Mouse (Mus musculus) frontal cortex, adult 2 months (tissue): ENCODE results near the gene Ccdc34. TPM values are rescaled to one million over a fixed set of nuclear protein-coding genes. Genes with fewer than 3 reads are reported as not detected.
A peak's percentile ranks its signal among the peaks of the same experiment; 100 is the strongest.
"Not testable (repeated sequence)": the region's sequence is repeated elsewhere in the genome, so short reads cannot be mapped to it uniquely, and the experiment has no call there.

Experiments used
- DNase-seq, 2 experiments: peaks; one replicate each; pipeline ENCODE4 v3.0.0; 2022; ENCODE audit warnings: low spot score in 1 of 2; ENCODE audit errors: extremely low spot score in 1 of 2
- polyA plus RNA-seq: library from polyadenylated mRNA; depleted of rRNA; stranded (reverse); fragments of >200 nt; gene quantifications from 2 replicates; pipeline ENCODE4 v1.2.3, GENCODE M21; 2012

Ccdc34 gene
- polyA plus RNA-seq, 1 experiment, result 12.6 TPM

GRCm38 (mm10) chr2:110074646-110075452, 57.2 kb downstream of the Ccdc34 start:
- DNase-seq, result no peak

GRCm38 (mm10) chr2:110077240-110077639, 59.6 kb downstream of the Ccdc34 start:
- DNase-seq, result no peak

DNA sequence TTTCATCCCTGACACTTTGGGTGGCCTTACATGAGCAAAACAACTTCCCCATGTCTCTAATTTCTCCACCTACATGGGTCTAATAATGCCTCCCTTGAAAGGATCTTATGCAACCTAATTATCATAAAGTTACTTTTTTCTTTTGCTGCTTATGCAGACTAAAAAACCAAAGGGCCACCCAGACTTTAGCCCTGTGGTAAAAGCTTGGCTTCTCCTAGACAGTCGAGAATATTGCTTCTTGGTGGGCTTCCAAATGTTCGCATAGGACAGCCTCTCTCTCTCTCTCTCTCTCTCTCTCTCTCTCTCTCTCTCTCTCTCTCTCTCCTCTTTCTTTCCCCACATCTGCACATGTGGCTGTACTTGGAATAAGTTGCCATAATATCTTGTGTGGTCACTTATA, 60.0 kb downstream of the Ccdc34 start:
- no peak for DNase-seq

DNA sequence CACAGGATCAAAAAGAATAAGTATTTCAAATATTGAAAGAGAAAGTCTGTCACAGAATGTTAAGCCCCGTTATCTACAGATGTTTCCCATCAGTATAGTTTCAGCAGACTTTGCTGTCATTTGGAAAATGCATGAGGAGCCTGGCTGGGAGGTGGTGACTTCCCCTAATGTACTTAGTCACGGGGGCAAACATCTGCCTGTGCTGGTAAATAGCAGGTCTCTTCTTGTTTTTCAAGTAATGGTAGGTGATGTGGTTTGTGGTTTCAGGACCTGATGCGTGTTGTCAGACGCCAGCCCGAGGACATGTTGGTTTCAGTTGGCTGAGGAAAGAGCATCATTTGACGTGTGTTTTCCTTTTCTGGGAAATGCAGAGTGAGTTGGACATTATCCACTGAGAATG, 62.9 kb downstream of the Ccdc34 start:
- no peak for DNase-seq

DNA sequence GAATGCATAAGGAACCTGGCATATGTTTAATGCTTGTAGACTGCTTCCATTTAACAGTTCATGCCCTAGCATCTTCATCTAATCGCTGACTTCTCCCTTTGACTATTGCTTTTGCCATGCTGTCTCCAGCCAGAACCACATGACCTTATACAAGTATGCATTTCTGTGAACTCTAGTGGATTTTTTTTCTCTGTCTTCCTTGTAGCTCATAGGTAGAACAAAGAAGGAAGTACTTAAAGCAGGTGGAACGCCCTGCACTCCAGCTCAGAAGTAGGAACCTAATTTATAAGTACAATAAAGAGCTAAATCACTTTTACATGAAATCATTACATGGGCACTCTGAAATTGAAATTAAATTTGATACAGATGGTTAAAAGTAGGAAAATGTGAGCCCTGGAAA, 65.4 kb downstream of the Ccdc34 start:
- DNase-seq, result no peak

GRCm38 (mm10) chr2:110085701-110086143, 68.1 kb downstream of the Ccdc34 start:
- no peak for DNase-seq

DNA sequence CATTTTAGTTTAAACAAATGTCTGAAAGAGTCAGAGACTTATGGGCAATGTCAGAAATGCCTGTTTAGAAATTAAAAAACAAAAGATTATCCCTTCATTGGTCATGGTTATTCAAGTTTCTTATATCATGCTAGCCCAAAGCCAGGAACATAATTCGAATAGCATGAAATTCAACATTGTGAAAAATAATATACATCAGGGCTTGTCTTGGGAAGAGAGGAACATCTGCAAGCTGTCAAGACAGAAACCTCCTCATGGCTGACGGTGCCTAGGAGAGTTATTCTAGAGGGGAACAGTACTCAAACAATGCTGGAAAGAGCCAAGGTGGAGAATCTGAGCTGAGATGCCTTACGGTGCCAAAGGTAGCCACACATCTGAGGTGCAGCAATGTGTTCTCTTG, 96.5 kb downstream of the Ccdc34 start:
- no peak for DNase-seq

GRCm38 (mm10) chr2:110129396-110129795, 111.8 kb downstream of the Ccdc34 start:
- DNase-seq, result no peak

DNA sequence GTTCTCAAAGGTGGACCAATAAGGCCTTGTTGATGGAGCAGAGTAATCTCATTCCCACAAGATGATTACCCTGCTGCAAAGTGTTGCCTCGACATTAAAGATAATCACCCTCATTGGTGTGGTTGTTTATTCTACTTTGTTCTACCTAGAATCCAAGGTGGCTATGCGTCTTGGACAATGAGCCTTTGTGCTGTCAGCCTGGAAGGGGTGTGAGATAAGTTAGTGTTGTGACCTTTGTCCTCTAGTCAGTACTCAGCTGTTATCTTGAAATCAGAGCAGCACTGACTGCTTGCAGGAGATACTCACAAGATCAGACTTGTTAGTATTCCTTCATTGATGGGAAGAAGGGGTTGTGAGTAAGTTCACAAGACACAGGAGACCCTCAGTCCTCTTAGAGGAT, 114.0 kb downstream of the Ccdc34 start:
- DNase-seq, result no peak

GRCm38 (mm10) chr2:110133356-110134115, 115.9 kb downstream of the Ccdc34 start:
- no peak for DNase-seq

DNA sequence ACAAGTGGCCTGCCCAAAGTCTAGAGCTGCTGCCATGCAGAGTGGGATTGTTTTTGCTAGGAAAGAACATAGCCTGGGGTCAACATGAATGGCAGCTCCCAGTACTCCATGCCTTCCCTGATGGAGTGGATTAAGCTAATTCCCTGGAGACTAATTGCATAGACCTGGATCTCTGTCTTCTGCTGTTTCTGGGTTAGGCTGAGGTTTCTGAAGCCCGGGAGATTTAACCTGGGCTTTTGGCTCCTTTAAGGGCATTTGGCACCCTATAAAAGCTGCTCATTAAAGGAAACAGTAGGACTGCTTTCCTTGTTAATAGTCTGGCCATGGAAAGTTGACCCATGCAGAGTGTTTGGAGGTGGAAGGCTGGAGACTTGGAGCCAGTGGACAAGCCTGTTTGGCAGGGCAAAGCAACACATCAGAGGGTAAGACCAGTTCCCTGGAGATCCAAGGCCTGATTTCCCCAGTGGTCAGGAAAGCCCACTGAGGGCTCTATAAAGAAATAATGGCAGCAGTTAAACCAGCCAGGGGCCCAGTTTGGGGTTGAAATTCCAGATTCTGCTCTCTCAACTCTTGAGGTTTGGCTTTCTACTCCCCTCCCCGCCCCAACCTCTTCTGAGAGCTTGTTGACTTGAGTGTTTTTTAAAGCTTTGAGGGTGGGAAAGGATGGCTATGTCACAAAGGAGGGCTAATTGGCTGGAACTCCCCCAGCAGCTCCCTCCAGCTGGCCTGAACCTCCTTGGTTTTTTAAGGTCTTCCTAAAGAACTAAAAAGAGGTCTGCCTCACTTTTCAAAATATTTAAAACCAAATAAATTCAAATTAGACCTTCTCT, 117.4 kb downstream of the Ccdc34 start:
- DNase-seq, result peak; percentile 30 to 32

DNA sequence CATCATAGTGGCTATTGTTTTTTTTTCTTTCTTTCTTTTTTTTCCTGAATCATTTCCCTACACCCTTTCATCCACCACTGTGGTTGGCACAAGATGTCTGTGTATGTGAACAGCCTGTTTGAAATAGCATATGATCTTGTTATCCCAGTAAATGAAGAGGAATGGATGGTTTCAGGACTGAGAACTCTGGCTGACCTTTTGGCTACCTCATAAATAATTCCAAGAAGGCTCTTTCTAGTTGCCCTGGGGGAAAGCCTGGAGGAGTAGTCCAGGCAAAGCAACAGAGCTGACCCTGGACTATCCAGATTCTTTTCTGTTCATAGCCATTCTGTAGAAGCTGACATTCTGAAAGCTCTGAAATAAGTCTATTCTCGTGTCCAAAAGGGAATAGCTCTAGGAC, 119.7 kb downstream of the Ccdc34 start:
- no peak for DNase-seq

GRCm38 (mm10) chr2:110138096-110138495, 120.5 kb downstream of the Ccdc34 start:
- DNase-seq, result no peak

- not testable (repeated sequence) for DNase-seq
These were observed 130.4 kb downstream of the Ccdc34 start for GRCm38 (mm10) chr2:110147980-110148379.

- no peak for DNase-seq
These were observed 131.6 kb downstream of the Ccdc34 start for GRCm38 (mm10) chr2:110149246-110149645.

- DNase-seq, result no peak
These were observed 138.7 kb downstream of the Ccdc34 start for GRCm38 (mm10) chr2:110156321-110156720.

DNA sequence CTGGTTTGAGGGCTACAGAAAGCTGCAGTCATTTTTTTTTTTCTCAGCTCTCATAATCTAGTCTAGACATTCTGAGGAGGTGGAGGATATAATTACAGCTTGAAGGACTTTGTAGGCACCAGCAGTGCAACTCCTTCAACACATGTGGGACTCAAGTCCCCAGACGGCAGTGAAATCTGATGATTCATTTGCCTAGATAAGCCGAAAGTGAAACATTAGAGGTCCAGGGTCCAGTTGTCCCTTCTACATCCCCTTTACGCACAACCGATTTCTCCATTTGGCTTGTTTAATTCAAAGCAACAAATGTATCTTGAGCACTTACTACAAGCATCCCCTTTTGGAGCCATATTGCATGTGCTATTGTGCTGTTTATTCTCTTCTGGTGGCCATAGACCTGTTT, 147.4 kb downstream of the Ccdc34 start:
- no peak for DNase-seq

GRCm38 (mm10) chr2:110167694-110168093, 150.1 kb downstream of the Ccdc34 start:
- no peak for DNase-seq

GRCm38 (mm10) chr2:110168361-110168760, 150.7 kb downstream of the Ccdc34 start:
- no peak for DNase-seq

DNA sequence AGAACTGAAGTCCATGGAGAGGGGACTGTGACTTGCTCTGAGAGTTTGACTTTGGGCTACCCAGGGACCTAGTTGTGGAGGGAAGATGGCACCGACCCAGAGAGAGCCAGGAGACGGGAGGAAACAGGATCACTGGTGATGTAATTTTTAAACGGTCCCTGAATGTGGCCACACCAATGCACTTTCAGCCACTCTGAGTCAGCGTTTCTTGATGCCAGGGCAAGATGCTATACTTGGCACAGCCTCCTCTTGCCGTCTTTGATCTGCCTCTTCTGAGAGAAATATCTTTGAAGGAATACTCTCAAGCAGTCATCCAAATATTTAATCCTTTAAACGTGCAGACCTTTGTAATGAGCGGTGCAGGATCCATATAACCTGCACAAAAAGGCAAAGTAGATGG, 154.8 kb downstream of the Ccdc34 start:
- DNase-seq, result no peak

GRCm38 (mm10) chr2:110173818-110174247, 156.2 kb downstream of the Ccdc34 start:
- DNase-seq, result peak in 1 of 2 experiments; percentile 19
